Mouse (Mus musculus): Measurements from ENCODE around the gene Rag1. TPM values are rescaled to one million over a fixed set of nuclear protein-coding genes. Genes with fewer than 3 reads are reported as not detected.

The Rag1 gene
- total and polyA plus RNA-seq, 3 experiments = under 0.01 TPM; not detected in 2

DNA sequence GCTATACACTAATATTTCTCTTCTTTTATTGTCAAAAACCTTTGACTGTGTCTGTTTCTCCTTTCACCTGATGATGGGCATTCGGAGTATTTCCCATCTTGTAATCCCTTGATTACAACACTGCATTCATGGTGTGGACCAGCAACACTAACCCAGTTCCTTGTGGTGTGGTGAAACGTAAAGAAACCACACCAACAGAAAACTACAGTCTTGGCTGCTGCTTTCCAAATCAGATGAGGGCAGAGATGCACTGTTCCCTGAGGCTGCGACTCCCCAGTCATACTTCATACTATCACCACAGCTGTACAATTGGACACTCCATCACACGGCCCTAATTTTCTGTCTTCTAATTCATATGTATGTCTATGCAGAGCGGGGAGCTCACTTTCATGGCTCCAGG is 54.6 kb downstream of the Rag1 start:
- Histone ChIP-seq H3K9me3 (replicated peaks; ENCODE audit: insufficient read depth, low read length) (no peaks in the 10 kb centered on the region), H3K27ac (ENCODE audit: control insufficient read depth, low read depth, low read length) (no peak overlapping the region), H3K4me3 (ENCODE audit: control insufficient read depth in 1 of 2, insufficient read depth in 1 of 2, low read depth in 2 of 2, low read length in 2 of 2) (no peak overlapping the region), H3K27me3 (ENCODE audit: control insufficient read depth in 1 of 2, insufficient read depth in 2 of 2, low read length in 2 of 2) (no peaks in the 10 kb centered on the region), H3K4me1 (ENCODE audit: control insufficient read depth in 1 of 2, insufficient read depth in 2 of 2, low read length in 2 of 2) (peaks cover 0 to 6% of the 10 kb centered on the region in 2 experiments; a peak in 3 of 4 replicates), H3K9ac (ENCODE audit: control insufficient read depth, low read depth, low read length, poor library complexity, severe bottlenecking) (no peak overlapping the region), H3K79me2 (ENCODE audit: control insufficient read depth, insufficient read depth, low read length, poor library complexity) (no peaks in the 10 kb centered on the region), H3K36me3 (ENCODE audit: control insufficient read depth in 1 of 2, insufficient read depth in 2 of 2, low read length in 2 of 2) (peaks cover 0 to 7% of the 10 kb centered on the region in 2 experiments; a peak in 2 of 4 replicates)
- TF ChIP-seq MAX (IDR thresholded peaks at IDR 0.05; ENCODE audit: low read length) (no peak), TBP (IDR thresholded peaks at IDR 0.05; ENCODE audit: low read depth, low read length) (no peak), TAL1 (IDR thresholded peaks at IDR 0.05; ENCODE audit: low read length) (no peak), HCFC1 (IDR thresholded peaks at IDR 0.05; ENCODE audit: low read depth, low read length) (no peak), BHLHE40 (IDR thresholded peaks at IDR 0.05; ENCODE audit: borderline replicate concordance, low read depth, low read length) (no peak), POLR2A (IDR thresholded peaks at IDR 0.05; ENCODE audit: control insufficient read depth in 1 of 2, insufficient read depth in 1 of 2, low read depth in 1 of 2, low read length in 2 of 2, poor library complexity in 1 of 2) (no peak), CHD2 (IDR thresholded peaks at IDR 0.05; ENCODE audit: low read length) (no peak)
- no peak for DNase-seq (ENCODE audit: low read depth, low spot score)

DNA sequence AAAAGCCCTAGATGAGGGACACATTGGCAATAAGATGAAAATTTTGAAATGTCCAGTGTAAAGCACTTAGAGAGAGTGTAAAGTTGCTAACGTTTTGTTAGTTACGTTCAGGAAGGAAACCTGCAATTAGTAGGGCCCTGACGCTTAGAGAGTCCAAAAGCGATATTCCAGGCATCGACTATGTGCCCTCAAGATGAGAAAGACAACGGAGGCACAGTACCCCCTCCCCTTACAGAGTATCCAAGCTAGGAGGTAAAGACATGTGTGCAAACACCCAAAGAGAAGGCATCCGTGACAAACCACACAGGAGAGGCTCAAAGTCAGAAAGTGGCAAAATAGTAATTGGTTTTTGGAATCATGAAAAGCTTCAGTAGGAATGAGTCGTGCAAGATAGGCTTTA is 56.4 kb downstream of the Rag1 start:
- no peak overlapping the region for H3K27ac ChIP-seq (ENCODE audit: control insufficient read depth, low read depth, low read length)
- H3K79me2 ChIP-seq (ENCODE audit: control insufficient read depth, insufficient read depth, low read length, poor library complexity) = no peaks in the 10 kb centered on the region
- no peak overlapping the region for H3K9ac ChIP-seq (ENCODE audit: control insufficient read depth, low read depth, low read length, poor library complexity, severe bottlenecking)
- TF ChIP-seq SMC3 (IDR thresholded peaks at IDR 0.05; ENCODE audit: low read depth, low read length) (no peak), ELF1 (IDR thresholded peaks at IDR 0.05; ENCODE audit: low read depth, low read length) (no peak), EP300 (IDR thresholded peaks at IDR 0.05; ENCODE audit: low read depth in 1 of 2, low read length in 2 of 2) (no peak), TAL1 (IDR thresholded peaks at IDR 0.05; ENCODE audit: low read length) (no peak), MAFK (IDR thresholded peaks at IDR 0.05; ENCODE audit: borderline replicate concordance, low read depth, low read length) (no peak), MYC (IDR thresholded peaks at IDR 0.05; ENCODE audit: low read depth, low read length) (no peak), ETS1 (IDR thresholded peaks at IDR 0.05; ENCODE audit: low read depth, low read length) (no peak), JUND (IDR thresholded peaks at IDR 0.05; ENCODE audit: low read depth, low read length) (no peak), RCOR1 (IDR thresholded peaks at IDR 0.05; ENCODE audit: low read depth, low read length) (no peak), GATA1 (IDR thresholded peaks at IDR 0.05; ENCODE audit: low read depth, low read length) (no peak), CHD1 (IDR thresholded peaks at IDR 0.05; ENCODE audit: low read depth, low read length) (no peak), E2F4 (IDR thresholded peaks at IDR 0.05; ENCODE audit: borderline replicate concordance, low read depth, low read length) (no peak), TCF12 (IDR thresholded peaks at IDR 0.05; ENCODE audit: low read depth, low read length) (no peak)
- no peak overlapping the region for H3K4me3 ChIP-seq (ENCODE audit: control insufficient read depth in 1 of 2, insufficient read depth in 1 of 2, low read depth in 2 of 2, low read length in 2 of 2)
- DNase-seq (ENCODE audit: low read depth, low spot score) = no peak
- H3K9me3 ChIP-seq (replicated peaks; ENCODE audit: insufficient read depth, low read length) = no peaks in the 10 kb centered on the region
- peaks cover 0 to 7% of the 10 kb centered on the region in 2 experiments; a peak in 2 of 4 replicates for H3K36me3 ChIP-seq (ENCODE audit: control insufficient read depth in 1 of 2, insufficient read depth in 2 of 2, low read length in 2 of 2)
- no peaks in the 10 kb centered on the region for H3K27me3 ChIP-seq (ENCODE audit: control insufficient read depth in 1 of 2, insufficient read depth in 2 of 2, low read length in 2 of 2)
- H3K4me1 ChIP-seq (ENCODE audit: control insufficient read depth in 1 of 2, insufficient read depth in 2 of 2, low read length in 2 of 2) = peaks cover 0 to 6% of the 10 kb centered on the region in 2 experiments; a peak in 3 of 4 replicates
